Mouse (Mus musculus): ENCODE data around the gene Rbm19.

The Rbm19 gene

DNA sequence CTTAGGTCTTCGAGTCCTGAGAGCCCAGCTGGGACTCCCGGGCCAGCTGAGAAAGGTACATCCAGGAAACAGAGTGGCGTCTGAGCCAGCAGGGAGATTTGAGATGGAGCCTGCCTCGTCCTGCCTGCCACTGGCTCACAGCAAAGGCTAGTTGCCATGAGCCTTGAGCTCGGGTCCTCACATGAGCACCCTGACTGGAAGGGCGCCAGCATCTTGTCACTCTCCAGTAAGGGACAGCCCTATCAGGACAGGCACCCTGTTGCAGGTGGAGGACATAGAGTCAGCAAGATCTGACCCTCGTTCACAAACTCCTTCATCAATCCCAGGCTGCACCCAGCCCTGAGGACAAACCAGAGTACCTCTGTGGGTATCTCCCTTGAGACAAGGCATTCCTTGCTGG, 83.6 kb downstream of the Rbm19 start:
- CTCF ChIA-PET, result no interaction called here

DNA sequence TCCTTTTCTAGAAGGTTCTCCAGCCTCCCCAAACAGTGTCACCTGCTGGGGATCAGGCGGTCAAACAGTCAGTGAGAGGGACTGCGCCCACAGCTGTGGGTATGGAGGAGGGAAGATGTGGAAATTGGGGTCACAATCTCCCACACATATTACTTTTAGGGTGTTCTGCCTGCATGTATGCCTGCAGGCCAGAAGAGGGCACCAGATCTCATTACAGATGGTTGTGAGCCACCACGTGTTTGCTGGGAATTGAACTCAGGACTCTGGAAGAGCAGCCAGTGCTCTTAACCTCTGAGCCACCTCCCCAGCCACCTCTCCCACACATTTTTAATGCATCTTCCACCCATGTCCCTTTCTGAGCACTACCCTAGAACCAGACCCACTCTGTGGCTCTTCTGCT, 88.1 kb downstream of the Rbm19 start:
- CTCF ChIA-PET, result no interaction called here

DNA sequence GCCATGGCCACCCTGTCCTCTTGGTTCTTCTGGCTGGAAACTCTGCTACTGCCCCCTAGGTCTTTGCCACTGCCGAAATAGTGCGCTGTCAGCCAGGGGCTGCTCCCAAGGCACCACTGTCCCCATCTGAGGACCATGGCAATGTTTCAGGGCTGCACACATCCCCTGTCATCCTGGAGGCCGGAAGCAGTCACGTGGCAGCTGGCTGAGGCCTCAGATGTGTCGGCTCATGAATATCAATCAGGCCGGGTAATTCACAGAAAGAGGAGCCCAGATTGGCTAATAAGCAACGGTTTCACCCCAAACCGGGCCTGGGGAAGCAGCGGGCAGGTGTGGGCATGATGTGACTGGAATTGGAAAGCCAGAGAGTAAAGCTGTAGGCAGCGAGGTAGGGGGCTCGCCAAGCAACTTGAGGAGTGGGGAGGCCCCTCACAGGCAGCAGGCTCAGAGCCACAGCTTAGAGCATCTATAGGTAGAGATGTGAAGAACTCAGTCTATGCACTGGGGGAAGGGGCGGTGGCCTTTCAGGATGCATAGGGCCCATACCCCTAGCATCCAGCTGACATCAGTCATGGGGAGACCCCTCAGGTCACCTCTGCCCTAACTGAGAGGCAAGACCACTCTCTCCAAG, 90.2 kb downstream of the Rbm19 start:
- CTCF ChIA-PET, result no interaction called here

DNA sequence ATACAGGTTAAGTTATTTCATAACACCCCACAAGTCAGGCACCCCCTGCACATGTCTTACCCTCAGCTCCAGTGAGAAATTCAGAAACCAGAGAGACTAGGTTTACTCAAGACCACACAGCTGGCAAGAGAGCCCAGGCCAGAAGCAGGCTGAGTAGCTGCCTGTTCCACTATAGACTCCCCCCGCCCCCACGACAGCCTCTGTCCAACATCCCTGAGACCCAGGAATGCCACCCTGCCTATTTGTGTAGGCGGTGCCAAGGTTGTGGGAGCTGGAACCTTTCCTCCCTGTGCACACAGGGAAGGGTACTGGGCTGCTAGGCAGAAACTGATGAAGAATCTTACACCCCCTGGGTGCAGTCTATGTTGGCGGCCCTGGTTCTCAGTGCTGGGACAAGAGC, 91.2 kb downstream of the Rbm19 start:
- CTCF ChIA-PET, result no interaction called here

DNA sequence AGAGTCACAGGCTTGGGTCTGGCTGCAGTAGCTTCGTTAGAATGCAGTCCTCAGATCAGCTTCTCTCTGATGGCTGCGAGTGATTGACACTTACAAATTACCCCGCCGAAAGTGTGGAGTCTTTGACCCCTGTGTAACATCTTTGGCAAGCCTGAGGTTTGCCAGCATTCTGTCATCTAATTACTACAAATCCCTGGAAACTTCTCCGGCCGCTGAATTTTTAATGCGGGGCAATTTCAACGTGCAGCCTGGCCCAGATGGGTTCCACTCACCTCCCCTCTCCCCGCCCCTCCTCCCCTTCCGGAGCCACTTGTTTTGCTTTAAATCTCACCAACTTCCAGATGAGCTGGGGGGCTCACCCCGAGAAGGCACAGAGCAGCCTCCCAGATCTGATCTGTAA, 94.4 kb downstream of the Rbm19 start:
- CTCF ChIA-PET, result no interaction called here

DNA sequence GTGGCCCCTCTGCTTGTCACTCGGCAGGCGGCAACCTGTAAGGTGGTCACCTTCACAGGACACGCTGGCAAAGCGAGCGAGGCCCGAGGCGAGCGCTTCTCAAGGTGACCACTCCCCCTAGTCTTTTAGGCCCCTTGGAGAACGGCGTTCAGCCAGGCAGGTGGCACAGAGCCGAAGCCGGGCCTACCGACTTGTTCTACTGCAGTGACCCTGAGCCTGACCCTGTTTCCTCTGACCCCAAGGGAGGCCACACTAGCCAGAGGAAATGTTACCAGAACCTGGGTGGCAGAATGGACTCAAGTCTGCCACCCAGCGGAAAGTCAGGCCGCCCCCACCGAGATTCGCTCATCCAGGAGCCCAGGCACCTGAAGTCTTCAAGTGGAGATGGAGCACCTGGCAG, 94.9 kb downstream of the Rbm19 start:
- CTCF ChIA-PET, result interaction anchor here (0.6 kb wide), 1 partner anchor 8 kb away, joined by 3 read pairs; no protein-coding TSS in a partner anchor

DNA sequence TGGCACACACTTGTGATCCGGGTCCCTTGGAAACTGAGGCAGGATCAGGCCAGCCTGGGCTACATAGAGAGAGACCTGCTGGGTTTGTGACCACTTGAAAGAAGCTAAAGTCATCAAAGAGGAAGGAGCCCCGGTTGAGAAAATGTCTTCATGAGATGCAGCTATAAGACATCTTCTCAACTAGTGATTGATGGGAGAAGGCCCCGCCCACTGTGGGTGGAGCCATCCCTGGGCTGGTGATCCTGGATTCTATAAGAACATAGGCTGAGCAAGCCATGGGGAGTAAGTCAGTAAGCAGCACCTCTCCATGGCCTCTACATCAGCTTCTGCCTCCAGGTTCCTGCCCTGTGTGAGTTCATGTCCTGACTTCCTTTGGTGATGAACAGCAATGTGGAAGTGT, 98.2 kb downstream of the Rbm19 start:
- CTCF ChIA-PET, result no interaction called here

DNA sequence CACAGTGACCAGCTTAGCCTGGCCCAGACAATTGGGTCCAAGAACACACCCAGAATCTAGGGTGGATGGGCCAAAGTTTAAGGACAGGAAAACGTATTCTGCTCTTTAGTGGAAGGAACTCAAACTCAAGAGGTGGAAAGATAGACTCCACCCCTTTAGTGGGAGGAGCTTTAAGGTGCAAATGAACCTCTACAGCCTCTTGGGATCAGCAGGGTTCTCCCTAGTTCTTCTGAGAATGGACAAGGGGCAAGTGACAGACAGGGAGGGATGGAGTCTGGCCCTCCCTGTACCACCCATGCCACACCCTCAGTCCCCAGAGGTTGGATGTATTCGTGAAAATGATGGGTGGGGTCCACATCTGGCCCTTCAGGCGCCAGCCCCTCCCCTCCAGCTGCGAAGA, 105.0 kb downstream of the Rbm19 start:
- CTCF ChIA-PET, result no interaction called here

DNA sequence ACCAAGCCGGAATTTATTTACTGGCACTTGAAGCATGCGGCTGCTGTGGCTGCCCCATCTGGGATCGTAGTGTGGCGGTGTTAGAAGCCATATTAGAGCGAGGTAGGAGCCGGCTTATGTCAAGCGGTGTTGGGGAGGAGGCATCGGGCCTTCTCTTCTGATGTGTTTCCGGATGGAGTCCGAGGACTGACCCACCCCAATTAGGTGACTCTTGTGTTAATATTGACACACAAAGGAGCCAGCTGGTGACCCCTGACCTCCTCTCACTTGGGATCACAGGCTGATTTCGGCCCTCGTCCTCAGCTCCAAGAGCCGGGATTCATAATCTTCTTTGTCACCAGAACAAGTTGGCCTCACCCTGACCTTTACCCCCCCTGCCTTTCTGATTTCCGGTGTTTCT, 109.1 kb downstream of the Rbm19 start:
- CTCF ChIA-PET, result no interaction called here

DNA sequence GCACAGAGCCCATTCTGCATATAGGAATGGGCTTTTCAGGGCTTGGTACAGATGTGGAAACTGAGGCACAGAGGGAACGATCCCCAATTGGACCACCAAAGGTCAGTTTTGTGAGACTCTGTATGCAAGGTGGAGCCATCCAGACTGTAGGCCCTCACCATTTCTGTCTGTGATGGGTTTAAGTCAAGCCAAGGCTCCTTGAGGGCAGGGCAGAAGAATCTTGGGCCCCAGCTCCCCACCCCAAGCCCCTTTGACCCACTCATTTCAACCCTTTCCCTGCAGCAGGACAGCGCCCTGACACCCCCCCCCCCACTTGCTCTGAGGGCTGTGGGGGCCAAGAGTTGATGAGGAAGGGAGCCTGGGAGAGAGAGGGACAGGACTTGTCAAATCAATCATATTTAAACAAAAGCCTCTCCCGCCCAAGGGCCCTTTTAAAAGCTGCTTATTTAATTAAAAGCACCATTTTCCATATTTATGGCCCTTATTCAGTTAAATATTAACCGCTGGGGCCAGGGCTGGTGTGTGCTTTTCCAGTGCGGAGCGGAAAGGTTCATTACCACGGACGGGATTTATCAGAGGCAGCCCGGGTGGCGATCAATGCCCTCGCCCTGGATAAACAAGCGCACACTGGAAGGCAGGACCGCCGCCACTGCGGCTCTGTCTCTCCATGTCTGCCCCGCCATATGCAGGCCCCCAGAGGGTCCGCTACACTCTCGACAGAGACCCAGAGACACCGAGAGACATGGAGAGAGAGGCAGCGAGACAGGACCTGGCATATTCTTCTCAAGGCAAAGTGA, 112.5 kb downstream of the Rbm19 start:
- CTCF ChIA-PET, result no interaction called here

DNA sequence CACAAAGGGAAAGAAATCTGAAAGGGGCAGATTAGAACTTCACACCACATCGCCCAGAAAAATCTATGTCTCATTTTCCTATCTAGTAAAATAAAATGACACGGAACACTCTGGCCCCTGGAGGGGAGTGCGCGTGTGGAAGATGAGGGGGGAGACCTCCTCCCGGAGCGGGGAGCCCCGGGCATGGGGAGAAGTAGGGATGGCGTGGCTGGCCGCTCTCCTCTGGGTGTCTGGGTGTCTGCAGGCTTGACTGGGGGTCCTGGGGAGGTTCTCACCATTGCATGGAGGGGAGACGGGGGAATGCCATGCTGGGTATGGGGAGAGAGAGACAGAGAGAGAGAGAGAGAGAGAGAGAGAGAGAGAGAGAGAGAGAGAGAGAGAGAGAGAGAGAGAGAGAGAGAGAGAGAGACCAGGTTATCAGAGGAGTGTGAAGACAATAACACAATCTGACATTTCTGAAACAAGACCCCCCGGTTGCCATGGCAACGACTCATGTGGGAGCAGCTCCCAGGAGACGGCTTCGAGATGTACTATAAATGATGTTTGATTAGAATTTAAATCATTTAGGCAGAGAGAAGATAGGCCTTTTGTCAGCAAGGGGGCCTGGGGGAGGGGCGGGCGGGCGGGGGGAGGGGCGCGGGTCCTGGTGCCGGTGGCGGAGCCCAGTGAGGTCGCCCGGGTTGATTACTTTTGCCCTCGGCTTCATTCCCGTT, 115.3 kb downstream of the Rbm19 start:
- CTCF ChIA-PET, result no interaction called here

DNA sequence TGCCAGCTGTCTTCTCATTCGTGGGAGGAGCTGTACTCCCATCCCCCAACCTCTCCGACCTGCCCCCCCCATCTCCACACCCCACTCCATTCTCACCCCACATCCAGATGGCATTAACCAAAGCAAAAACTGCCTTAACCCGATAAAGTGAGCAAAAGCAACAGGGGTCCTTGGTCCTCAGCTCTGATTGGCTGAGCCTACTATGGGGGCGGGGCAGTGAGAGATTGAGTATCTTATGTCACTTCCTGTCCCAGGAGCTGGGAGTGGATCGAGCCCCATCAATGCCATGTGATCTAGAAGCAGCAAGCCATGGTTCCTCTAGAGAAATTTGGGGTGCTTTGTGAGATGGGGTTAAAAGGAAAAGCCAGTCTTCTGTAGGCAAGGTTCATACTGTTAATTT, 118.9 kb downstream of the Rbm19 start:
- CTCF ChIA-PET, result no interaction called here

DNA sequence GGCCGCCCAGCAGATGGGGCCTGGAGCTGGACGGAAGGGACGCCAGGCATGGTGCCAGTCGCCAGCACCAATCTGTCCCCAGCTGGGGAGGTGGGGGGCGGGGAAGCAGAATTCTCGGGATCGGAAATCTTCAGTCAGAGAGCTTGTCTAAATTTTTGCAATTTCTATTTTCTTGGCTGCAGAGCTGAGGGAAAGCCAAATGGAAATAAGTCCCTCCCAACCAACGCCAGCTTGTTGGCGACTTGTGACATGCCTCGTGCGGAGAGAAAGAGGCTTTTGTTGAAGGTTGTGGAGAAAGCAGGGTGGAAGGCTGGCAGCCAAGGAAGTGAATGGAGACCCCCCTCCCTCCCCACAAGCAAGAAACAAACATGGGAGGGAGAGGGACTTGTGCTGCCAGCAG, 119.3 kb downstream of the Rbm19 start:
- CTCF ChIA-PET, result no interaction called here

DNA sequence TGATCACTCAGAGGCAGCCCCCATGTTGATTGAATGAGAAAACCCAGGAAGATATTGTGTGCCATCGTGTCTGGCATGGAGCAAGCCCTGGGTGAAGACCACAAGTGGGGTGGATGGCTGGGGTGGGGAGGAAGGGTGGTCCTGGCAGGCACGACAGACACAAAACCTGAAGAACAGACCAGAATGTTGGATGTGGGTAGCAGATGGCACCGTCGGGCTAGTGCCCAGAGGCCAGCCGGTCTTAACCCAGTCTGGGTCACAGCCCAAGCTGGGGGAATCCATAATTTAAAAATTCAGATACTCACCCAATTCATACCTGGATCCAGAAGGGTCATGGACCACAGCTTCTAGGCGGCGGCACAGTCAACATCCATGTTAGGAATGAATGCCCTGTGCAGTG, 123.8 kb downstream of the Rbm19 start:
- CTCF ChIA-PET, result no interaction called here

DNA sequence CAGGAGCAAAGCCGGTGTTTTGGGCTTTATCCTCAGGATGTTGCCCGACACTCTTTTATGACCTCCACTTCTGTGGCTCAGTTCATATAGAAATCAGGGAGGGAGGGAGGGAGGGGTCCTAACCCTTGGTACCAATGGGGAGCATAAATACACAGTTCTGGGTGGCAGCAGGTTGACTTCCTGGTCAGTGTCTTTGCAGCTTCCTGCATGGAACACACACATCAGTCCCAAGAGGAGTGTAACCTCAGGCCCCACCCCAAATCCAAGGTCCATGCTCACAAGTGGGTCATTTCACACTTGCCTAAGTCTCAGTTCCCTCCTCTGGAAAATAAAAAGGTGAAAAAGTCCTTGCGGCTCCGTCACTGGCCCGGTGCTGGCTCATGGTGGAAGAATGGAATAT, 129.1 kb downstream of the Rbm19 start:
- CTCF ChIA-PET, result no interaction called here

Data from spleen, embryonic (tissue).